Mouse (Mus musculus): Measurements from ENCODE around the gene Paxx.

DNA sequence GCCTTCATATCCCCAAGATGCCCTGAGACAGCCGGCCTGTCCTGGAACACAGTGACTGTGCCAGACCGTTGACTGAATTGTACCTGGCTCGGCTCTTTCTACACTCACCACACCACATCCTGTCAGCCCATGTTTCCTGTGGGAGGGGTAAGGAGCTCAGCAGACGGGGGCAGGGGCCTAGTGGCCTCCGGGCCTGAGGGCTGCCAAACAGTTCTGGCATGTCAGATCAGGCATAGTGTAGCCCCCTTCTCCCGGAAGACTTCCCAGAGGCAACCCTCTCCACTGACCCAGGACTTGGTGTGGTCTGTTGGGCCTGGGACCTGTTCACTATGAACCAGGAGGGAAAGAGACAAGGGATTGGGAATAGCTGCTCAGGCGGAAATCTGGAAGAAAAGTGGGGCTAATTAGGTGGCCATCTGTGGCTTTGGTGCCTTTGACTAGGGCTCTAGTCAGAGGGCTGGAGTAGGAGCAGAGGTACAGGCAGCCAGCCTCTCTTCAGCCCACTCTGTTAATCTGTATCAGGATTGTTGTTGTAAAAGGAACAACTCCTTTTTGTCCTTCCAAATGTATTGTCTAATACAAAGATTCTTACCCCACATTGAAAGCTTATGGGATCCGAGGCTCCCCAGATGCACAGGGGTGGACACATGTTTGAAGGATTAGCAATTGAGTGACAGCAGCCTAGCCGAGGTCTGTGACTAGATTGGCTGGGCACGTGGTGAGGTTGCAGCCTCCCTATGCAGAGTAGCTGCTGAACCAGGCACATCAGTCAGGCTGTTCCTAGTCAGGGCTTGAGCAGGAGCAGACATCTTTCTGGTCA lies 5.1 kb upstream of the Paxx start:
- no peak for TF ChIP-seq POLR2A (IDR thresholded peaks at IDR 0.05; ENCODE audit: borderline replicate concordance, low read depth, low read length)
- TF ChIP-seq CTCF (IDR thresholded peaks at IDR 0.05; ENCODE audit: low read depth, low read length), result no peak

Data from bone marrow macrophage, adult 2 months (primary cell).